Mouse (Mus musculus) monocyte, adult 5-6 weeks (primary cell): Measurements from ENCODE around the gene A4galt. TPM values are rescaled to one million over a fixed set of nuclear protein-coding genes. Genes with fewer than 3 reads are reported as not detected.

ENCODE experiments used
- ATAC-seq: fragments of 153-309, 156-312 bp; replicated peaks from 2 replicates; pipeline ENCODE4 v1.8.0; 2017; ENCODE audit warnings: mild to moderate bottlenecking; ENCODE audit not compliant: low TSS enrichment, insufficient number of reproducible peaks, severe bottlenecking, poor library complexity, low FRiP score
- total RNA-seq: library from RNA; stranded (forward); fragments of 200-1000, 200-491, 200-594 nt; gene quantifications from 3 replicates; pipeline ENCODE4 v1.2.3, GENCODE M21; 2017

A4galt gene
- total RNA-seq, 1 experiment from 2014 or later, result not detected

DNA sequence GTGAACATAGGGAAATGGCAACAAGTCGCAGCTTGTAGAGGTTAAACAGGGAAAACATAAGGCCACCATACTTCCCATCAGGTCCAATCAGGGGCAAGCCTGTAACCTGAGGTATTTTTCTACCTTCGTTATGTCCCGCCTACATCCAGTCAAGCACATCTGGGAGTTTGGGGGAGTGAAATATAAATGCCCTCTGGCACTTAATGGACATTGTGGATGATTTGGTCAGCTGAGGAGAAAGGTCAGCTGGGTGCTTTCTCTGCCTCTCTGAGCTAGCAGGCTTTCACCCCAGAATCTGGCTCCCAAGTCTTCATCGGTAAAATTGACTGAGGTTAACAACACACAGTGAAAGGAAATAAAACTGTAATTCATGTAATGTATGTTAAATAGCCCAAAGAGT, 58.2 kb downstream of the A4galt start:
- no peak for ATAC-seq

DNA sequence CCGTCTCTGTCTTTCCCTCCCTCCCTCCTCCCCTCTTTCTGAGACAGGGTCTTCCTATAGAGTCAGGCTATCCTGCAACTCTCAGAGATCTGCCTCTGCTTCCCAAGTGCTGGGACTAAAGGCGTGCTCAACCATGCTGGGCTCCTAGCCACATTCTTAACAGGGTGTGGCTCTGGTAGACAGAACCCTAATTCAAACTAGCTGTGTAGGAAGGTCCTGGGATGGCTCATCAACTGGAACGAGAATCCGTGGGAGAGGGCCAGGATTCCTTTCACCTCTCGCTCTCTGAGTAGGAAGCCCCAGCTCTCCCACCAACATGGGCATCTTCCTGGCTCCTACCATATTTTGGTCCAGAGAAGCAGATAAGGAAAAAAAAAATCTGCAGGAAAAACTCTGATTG, 69.2 kb downstream of the A4galt start:
- no peak for ATAC-seq

DNA sequence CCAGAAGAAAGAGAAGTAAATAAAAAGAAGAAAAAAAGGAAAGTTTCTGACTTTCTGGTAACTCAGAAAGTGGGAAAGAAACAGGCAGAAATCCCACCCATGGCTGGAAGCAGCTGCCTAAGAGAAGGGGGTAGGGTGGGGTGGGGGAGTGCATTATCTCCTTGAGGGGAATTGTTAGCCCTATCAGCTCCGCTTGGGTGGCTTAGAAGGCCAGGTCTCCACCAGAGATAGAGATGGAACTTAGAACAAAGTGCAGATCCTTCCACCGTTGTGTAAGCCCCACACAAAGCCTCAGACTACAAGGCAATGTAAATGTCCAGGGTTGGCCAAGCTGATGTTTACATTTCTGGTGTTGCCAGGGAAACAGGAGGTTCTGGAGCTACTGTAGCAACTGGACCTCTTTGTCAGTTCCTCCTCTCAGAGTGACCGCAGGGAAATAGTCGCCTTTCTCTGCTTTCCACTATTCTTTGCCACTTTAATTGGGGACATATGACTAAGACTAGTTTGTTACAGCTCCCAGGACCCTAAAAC, 69.7 kb downstream of the A4galt start:
- no peak for ATAC-seq

DNA sequence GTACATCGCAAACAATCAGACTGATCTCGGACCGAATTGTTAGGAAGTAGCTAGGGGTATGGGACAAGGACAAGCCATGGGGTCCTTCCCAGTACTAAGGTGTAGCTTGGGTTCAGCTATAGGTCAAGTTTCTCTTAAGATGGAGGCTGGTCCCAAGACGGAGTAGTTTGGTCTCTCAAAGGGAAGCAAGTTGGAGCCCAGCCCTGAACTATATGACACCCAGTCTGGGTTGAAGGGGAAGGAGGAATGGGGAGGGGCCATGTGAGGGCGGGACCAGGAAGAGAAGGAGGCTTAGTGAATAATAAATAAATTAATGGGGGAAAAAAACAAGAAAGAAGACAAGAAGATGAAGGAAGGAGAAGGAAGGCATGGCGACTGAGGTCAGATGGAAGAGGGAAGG, 71.6 kb downstream of the A4galt start:
- ATAC-seq, result no peak

Other genes starting within 250 kb of the A4galt start
- 156 to 182 TPM (median 181 TPM) in 3 replicates for gene Nfam1, start 218.5 kb downstream of the A4galt start, total RNA-seq
- gene Serhl, start 162.3 kb downstream of the A4galt start, total RNA-seq, result 16.9 to 26.7 TPM (median 20.9 TPM) in 3 replicates
- 29.8 to 65.9 TPM (median 55.4 TPM) in 3 replicates for gene Rrp7a, start 129.0 kb downstream of the A4galt start, total RNA-seq
- gene Poldip3, start 102.4 kb downstream of the A4galt start, total RNA-seq, result 122 to 140 TPM (median 123 TPM) in 3 replicates
- 58.3 to 66.1 TPM (median 60.8 TPM) in 3 replicates for gene Cyb5r3, start 79.2 kb downstream of the A4galt start, total RNA-seq
- 15.1 to 26.9 TPM (median 15.7 TPM) in 3 replicates for gene Arfgap3, start 98.5 kb upstream of the A4galt start, total RNA-seq
- gene Pacsin2, start 212.8 kb upstream of the A4galt start, total RNA-seq, result 92.8 to 153 TPM (median 103 TPM) in 3 replicates